Mouse (Mus musculus): ENCODE data around the gene Caskin2.
"Not testable (repeated sequence)": the region's sequence is repeated elsewhere in the genome, so short reads cannot be mapped to it uniquely, and the experiment has no call there.

Gene Caskin2

GRCm38 (mm10) chr11:115765607-115766141, 47.8 kb downstream of the Caskin2 start:
- in situ Hi-C loops (cut with MseI, MboI), result no loop called here

- in situ Hi-C loops (cut with MseI, MboI), result no loop called here
Observed at GRCm38 (mm10) chr11:115765103-115765606, 48.3 kb downstream of the Caskin2 start, which contains the start of gene Tmem94. Gene Tmem94 (plus strand): TSS chr11:115765433.

- in situ Hi-C loops (cut with MseI, MboI), result no loop called here
Observed at GRCm38 (mm10) chr11:115764698-115765097, 48.7 kb downstream of the Caskin2 start.

GRCm38 (mm10) chr11:115762176-115762575, 51.3 kb downstream of the Caskin2 start:
- in situ Hi-C loops (cut with MseI, MboI), result not testable (repeated sequence)

- in situ Hi-C loops (cut with MseI, MboI), result no loop called here
Observed at GRCm38 (mm10) chr11:115753485-115753884, 60.0 kb downstream of the Caskin2 start.

GRCm38 (mm10) chr11:115752653-115753052, 60.8 kb downstream of the Caskin2 start:
- in situ Hi-C loops (cut with MseI, MboI), result no loop called here

- in situ Hi-C loops (cut with MseI, MboI), result no loop called here
Observed at GRCm38 (mm10) chr11:115751725-115752124, 61.7 kb downstream of the Caskin2 start.

- in situ Hi-C loops (cut with MseI, MboI), result no loop called here
Observed at GRCm38 (mm10) chr11:115749834-115750233, 63.6 kb downstream of the Caskin2 start.

All from mouse trophoblast stem cell (cell line).